Mouse (Mus musculus) heart, embryonic 11.5 days (tissue): ENCODE results near the gene Zfand2b. TPM values are rescaled to one million over a fixed set of nuclear protein-coding genes. Genes with fewer than 3 reads are reported as not detected.

Source experiments
- ATAC-seq: fragments of 200-750 bp; cut with Nextera tagmentation; replicated peaks from 2 replicates; pipeline ENCODE4 v1.8.0; 2017; ENCODE audit warnings: moderate library complexity; ENCODE audit not compliant: insufficient number of reproducible peaks, low FRiP score, low TSS enrichment
- H3K27ac ChIP-seq: fragments of 300-500 bp; sonication (generic); 2 replicates; pipeline ENCODE4 v1.5.1; 2014; ENCODE audit warnings: mild to moderate bottlenecking, low read depth, low read length
- H3K27me3 ChIP-seq: fragments of 300-500 bp; sonication (generic); 2 replicates; pipeline ENCODE4 v1.6.1; 2014; ENCODE audit warnings: mild to moderate bottlenecking, low read length, mixed read lengths; ENCODE audit not compliant: control insufficient read depth, insufficient read depth
- H3K36me3 ChIP-seq: fragments of 300-500 bp; sonication (generic); 2 replicates; pipeline ENCODE4 v1.6.1; 2014; ENCODE audit warnings: mild to moderate bottlenecking, low read length, moderate library complexity, mixed read lengths; ENCODE audit not compliant: control insufficient read depth, insufficient read depth
- H3K4me1 ChIP-seq: fragments of 300-500 bp; sonication (generic); 2 replicates; pipeline ENCODE4 v1.6.1; 2014; ENCODE audit warnings: low read length; ENCODE audit not compliant: control insufficient read depth, insufficient read depth
- H3K4me2 ChIP-seq: fragments of 300-500 bp; sonication (generic); 2 replicates; pipeline ENCODE4 v1.6.1; 2014; ENCODE audit warnings: mild to moderate bottlenecking, moderate library complexity
- H3K4me3 ChIP-seq: fragments of 300-500 bp; sonication (generic); 2 replicates; pipeline ENCODE4 v1.5.1; 2014; ENCODE audit warnings: low read depth, low read length
- H3K9ac ChIP-seq: fragments of 300-500 bp; sonication (generic); 2 replicates; pipeline ENCODE4 v1.6.1; 2014; ENCODE audit warnings: mild to moderate bottlenecking, low read depth, low read length, moderate library complexity
- H3K9me3 ChIP-seq: fragments of 300-500 bp; sonication (generic); replicated peaks from 2 replicates; pipeline ENCODE4 v1.6.1; 2016; ENCODE audit warnings: low read length; ENCODE audit not compliant: control insufficient read depth
- WGBS: fragments of 180-500 bp; shearing (Covaris S2); extraction: QIAGEN DNeasy Blood & Tissue Kit; methylation state at CpG from one replicate; pipeline ENCODE4 v1.1.7; 2014; ENCODE audit not compliant: insufficient replicate concordance; 5-methylcytosine and 5-hydroxymethylcytosine counted together
- polyA plus RNA-seq: library from polyadenylated mRNA; unstranded; fragments of >200 nt; fragmentation: Nextera tagmentation; extraction: Ambion mirVana; gene quantifications from 2 replicates; pipeline ENCODE4 v1.2.1, GENCODE M21; 2014

The Zfand2b gene
- polyA plus RNA-seq, 1 experiment from 2014 or later, result 31.9 TPM

GRCm38 (mm10) chr1:75191622-75192402 lies 23.4 kb downstream of the Zfand2b start, which contains the start of the genes Ankzf1 and Atg9a:
Ankzf1 (plus strand) TSS chr1:75192151.
Atg9a (minus strand) TSS chr1:75192196.
- Histone ChIP-seq H3K9me3 (no peaks in the 10 kb centered on the region), H3K4me2 (peak within 1 kb of the TSS; percentile 86), H3K4me3 (peak within 1 kb of the TSS; percentile 69), H3K27me3 (no peaks in the 10 kb centered on the region), H3K27ac (peak within 1 kb of the TSS; percentile 90), H3K9ac (peak within 1 kb of the TSS; percentile 86), H3K36me3 (peaks cover 10% of the 10 kb centered on the region), H3K4me1 (peaks cover 12% of the 10 kb centered on the region)
- WGBS, result under 1% methylated on average over 56 of the region's 56 CpGs
- peak; percentile 98 for ATAC-seq

GRCm38 (mm10) chr1:75192452-75192851 lies 24.0 kb downstream of the Zfand2b start:
- peak overlapping the region; percentile 90 for H3K27ac ChIP-seq
- peak overlapping the region; percentile 69 for H3K4me3 ChIP-seq
- no peaks in the 10 kb centered on the region for H3K27me3 ChIP-seq
- no peaks in the 10 kb centered on the region for H3K9me3 ChIP-seq
- peak overlapping the region; percentile 69 for H3K4me2 ChIP-seq
- peak overlapping the region; percentile 74 for H3K9ac ChIP-seq
- no peak for ATAC-seq
- 1% methylated on average over 19 of the region's 19 CpGs for WGBS
- H3K4me1 ChIP-seq, result peaks cover 12% of the 10 kb centered on the region
- H3K36me3 ChIP-seq, result peaks cover 15% of the 10 kb centered on the region

- H3K4me2 ChIP-seq, result no peak overlapping the region
- ATAC-seq, result no peak
- H3K4me3 ChIP-seq, result no peak overlapping the region
- no peak overlapping the region for H3K9ac ChIP-seq
- no peaks in the 10 kb centered on the region for H3K27me3 ChIP-seq
- WGBS, result 84% methylated on average over 1 of the region's 1 CpGs
- no peaks in the 10 kb centered on the region for H3K9me3 ChIP-seq
- H3K4me1 ChIP-seq, result no peaks in the 10 kb centered on the region
- no peak overlapping the region for H3K27ac ChIP-seq
- H3K36me3 ChIP-seq, result peaks cover 26% of the 10 kb centered on the region
Observed at GRCm38 (mm10) chr1:75201236-75201635, 32.8 kb downstream of the Zfand2b start.

- H3K9ac ChIP-seq, result peak overlapping the region; percentile 70
- WGBS, result 12% methylated on average over 34 of the region's 34 CpGs
- peak overlapping the region; percentile 97 for H3K4me2 ChIP-seq
- H3K4me3 ChIP-seq, result peak overlapping the region; percentile 44
- H3K27me3 ChIP-seq, result peaks cover 11% of the 10 kb centered on the region
- peaks cover 5% of the 10 kb centered on the region for H3K36me3 ChIP-seq
- ATAC-seq, result no peak
- H3K9me3 ChIP-seq, result no peaks in the 10 kb centered on the region
- peaks cover 22% of the 10 kb centered on the region for H3K4me1 ChIP-seq
- no peak overlapping the region for H3K27ac ChIP-seq
Observed at GRCm38 (mm10) chr1:75208967-75209678, 40.7 kb downstream of the Zfand2b start.

GRCm38 (mm10) chr1:75210136-75211087 lies 42.0 kb downstream of the Zfand2b start, which contains the start of the genes Glb1l and Stk16:
Glb1l (minus strand) TSS chr1:75210813.
Stk16 (plus strand) TSS chr1:75210838.
- peak within 1 kb of the TSS; percentile 95 for H3K9ac ChIP-seq
- H3K27ac ChIP-seq, result peak within 1 kb of the TSS; percentile 29; the same call in 1 of the 2 replicates
- WGBS, result 5% methylated on average over 42 of the region's 42 CpGs

GRCm38 (mm10) chr1:75211141-75211708 lies 42.8 kb downstream of the Zfand2b start:
- H3K4me2 ChIP-seq, result peak overlapping the region; percentile 97
- no peak for ATAC-seq
- H3K4me3 ChIP-seq, result peak overlapping the region; percentile 99
- no peaks in the 10 kb centered on the region for H3K9me3 ChIP-seq
- H3K27ac ChIP-seq, result peak overlapping the region; percentile 29; the same call in 1 of the 2 replicates
- H3K9ac ChIP-seq, result peak overlapping the region; percentile 95
- peaks cover 15% of the 10 kb centered on the region for H3K27me3 ChIP-seq
- H3K36me3 ChIP-seq, result peaks cover 9% of the 10 kb centered on the region
- WGBS, result 11% methylated on average over 17 of the region's 17 CpGs
- H3K4me1 ChIP-seq, result peaks cover 22% of the 10 kb centered on the region

More at GRCm38 (mm10) chr1:75210136-75211087, 42.0 kb downstream of the Zfand2b start, which contains the start of the genes Glb1l and Stk16:
- H3K4me1 ChIP-seq, result peaks cover 22% of the 10 kb centered on the region
- H3K36me3 ChIP-seq, result peaks cover 5% of the 10 kb centered on the region
- no peaks in the 10 kb centered on the region for H3K9me3 ChIP-seq
- H3K4me2 ChIP-seq, result peak within 1 kb of the TSS; percentile 97
- H3K27me3 ChIP-seq, result peaks cover 11% of the 10 kb centered on the region
- ATAC-seq, result peak; percentile 92
- peak within 1 kb of the TSS; percentile 99 for H3K4me3 ChIP-seq

GRCm38 (mm10) chr1:75212542-75212941 lies 44.1 kb downstream of the Zfand2b start:
- H3K4me1 ChIP-seq, result peaks cover 22% of the 10 kb centered on the region
- WGBS, result 85% methylated on average over 4 of the region's 4 CpGs
- no peaks in the 10 kb centered on the region for H3K9me3 ChIP-seq

More at GRCm38 (mm10) chr1:75212542-75212941, 44.1 kb downstream of the Zfand2b start:
- Histone ChIP-seq H3K27me3 (peaks cover 26% of the 10 kb centered on the region), H3K9ac (no peak overlapping the region), H3K27ac (no peak overlapping the region), H3K4me2 (peak overlapping the region; percentile 8; the same call in 1 of the 2 replicates), H3K36me3 (peaks cover 9% of the 10 kb centered on the region), H3K4me3 (no peak overlapping the region)
- ATAC-seq, result no peak
